Mouse (Mus musculus): Measurements from ENCODE around the gene Vhl.

GRCm38 (mm10) chr6:113650197-113650640 is 26.5 kb downstream of the Vhl start:
- TF ChIP-seq CTCF (IDR thresholded peaks at IDR 0.05; ENCODE audit: low read depth, low read length) (no peak), POLR2A (IDR thresholded peaks at IDR 0.05; ENCODE audit: borderline replicate concordance, low read depth, low read length) (no peak)
